Mouse (Mus musculus): ENCODE data around the gene Mroh2a.

Mroh2a gene

DNA sequence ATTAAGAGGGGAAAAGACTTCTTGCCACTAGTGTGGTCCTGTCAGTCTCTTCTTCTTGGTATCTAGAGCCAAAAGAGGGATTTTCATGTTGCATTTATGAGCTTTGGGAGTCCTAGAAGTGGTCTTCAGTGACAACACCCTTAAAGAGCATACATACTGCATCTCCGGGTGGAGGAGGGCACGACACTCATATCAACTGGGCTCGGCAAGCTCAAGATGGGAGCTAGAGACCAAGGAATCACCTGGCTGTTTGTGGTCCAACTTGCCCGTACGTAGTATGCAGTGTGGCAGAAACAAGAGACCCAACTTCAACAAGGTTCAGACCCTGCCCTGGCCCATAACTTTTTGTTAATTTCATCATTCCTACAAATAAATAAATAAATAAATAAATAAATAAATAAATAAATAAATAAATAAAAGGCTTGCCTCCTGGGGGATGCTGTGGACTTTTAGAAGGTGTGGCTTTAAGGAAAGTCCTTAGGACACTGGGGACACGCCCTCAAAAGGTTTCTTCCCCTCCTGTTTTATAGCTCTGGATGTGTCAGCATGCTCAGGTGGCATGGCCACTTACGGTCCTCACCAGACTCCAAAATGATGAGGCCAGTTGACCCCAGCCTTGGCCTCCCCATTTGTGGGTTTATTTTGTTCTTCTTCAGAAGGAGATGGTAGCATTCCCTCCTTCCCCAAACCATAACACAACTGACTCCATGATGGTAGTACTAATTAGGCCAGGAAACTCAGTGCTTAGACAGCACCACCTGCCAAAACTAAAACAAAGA lies 70.9 kb downstream of the Mroh2a start:
- no peak for DNase-seq

- DNase-seq: no peak
Measured at GRCm38 (mm10) chr1:88298686-88299528, 72.1 kb downstream of the Mroh2a start.

GRCm38 (mm10) chr1:88299529-88299945 lies 72.8 kb downstream of the Mroh2a start:
- DNase-seq: no peak

- no peak for DNase-seq
Measured at GRCm38 (mm10) chr1:88300301-88301050, 73.7 kb downstream of the Mroh2a start.

DNA sequence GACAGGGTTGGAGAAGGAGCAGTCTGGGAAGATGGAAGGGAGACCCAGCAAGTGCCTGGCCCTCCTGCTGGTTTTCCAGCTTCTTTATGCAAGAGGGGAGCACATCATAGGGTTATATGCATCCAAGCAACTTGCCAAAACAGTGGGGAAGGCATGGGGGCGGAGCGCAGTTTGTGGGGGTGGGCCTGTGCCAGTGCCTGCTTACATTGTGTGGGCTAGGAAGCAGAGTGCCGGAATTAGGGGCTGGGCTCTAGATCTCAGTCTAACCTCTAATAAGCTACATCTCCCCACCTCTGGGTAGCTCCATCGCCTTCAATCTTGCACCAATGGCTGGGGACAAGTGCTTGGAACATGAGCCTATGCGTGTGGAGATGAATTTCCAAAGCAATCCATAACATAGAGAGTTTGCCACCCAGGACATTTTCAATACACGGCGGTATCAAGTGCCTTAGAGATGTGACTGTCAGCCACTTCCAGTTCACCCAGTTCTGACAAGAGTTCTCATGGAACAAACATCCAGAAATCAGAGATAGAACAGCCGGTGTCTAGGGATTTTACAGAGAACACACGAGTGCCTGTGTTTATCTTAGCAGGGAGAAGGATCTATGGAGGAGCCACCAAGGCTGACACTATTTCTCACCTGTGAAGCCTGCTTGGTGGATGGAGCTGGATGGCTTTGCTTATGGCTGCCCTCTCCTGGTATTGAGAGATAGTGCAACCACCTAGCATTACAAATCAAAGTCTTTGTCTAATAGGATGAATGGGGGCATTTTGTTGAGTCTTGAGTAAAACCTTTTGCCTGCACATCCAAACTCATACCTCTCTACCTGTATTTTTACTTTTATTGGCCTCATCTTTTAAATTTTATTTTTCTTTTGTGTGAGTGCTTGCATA lies 74.6 kb downstream of the Mroh2a start:
- DNase-seq: no peak

- no peak for DNase-seq
Measured at GRCm38 (mm10) chr1:88302057-88302740, 75.4 kb downstream of the Mroh2a start.

- DNase-seq: no peak
Measured at GRCm38 (mm10) chr1:88303762-88304161, 77.0 kb downstream of the Mroh2a start.

DNA sequence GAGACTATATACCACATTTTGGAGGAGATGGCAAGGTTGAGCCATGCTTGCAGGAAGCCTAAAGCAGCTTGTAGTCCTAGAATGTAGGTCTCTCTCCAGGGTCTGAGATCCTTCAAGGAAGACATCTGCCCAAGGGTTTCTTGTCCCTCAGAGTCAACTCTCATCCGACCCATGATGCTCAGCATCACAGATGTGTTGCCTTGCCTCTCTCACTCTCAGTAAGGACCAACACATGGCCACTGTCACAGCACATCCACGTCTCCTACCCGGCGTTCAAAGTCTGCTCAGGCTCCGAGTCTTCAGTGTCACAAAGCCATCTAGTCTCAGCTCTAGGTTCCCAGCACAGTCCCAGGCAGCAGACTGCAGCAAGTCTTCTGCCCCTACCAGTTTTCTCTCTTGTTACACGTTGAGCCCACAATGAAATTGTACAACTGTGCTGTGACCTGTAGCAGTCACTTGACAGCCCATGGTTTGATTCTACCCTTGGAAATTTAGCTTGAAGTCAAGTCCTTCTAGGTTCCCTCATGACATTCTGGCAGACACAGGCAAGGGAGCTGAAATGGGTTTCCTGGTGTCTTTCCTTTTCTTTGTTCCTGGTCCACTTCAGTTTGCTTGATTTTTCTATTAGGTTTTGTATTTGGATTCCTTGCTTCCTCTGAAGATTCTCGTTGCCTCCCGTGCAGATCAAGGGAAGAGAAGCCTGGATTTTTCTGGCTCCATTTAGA lies 77.6 kb downstream of the Mroh2a start:
- DNase-seq: no peak

- no peak for DNase-seq
Measured at GRCm38 (mm10) chr1:88305018-88305795, 78.4 kb downstream of the Mroh2a start.

DNA sequence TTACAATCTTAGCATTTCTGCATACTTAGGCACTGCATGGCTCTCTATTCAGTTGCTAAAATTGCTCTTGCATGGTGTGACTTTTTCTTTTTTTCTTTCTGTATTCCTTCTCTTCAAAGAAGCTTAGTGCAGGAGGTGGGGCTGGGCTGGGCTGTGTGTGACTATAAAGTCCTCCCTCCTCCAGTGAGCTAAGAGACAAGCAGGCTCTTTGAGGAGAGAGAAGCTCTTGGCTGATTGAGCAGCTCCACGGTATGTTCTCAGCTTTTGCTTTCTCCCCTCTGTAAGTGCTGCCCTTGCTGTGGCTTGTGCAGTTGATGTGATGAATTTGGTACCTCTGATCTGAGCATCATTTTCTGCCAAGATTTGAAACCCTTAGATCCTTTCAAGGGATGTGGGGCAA lies 79.8 kb downstream of the Mroh2a start:
- DNase-seq: no peak

- no peak for DNase-seq
Measured at GRCm38 (mm10) chr1:88307180-88307579, 80.4 kb downstream of the Mroh2a start.

DNA sequence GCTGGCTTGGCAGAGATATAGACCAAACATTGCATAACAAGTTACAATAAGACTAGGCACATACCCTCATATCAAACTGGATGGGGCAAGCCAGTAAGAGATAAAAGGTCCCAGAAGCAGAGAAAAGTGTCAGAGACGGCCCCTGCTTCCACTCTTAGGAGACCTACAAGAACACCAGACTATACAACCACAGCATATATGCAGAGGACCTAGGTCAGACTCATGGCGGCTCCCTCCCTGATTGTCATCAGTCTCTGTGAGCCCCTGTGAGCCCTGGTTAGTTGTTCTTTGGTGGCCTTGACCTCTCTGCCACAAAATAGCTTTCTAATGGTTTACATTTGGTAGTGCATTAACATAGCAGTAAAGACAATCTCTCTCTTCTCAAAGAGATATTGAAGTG lies 82.2 kb downstream of the Mroh2a start:
- DNase-seq: no peak

GRCm38 (mm10) chr1:88309905-88310304 lies 83.1 kb downstream of the Mroh2a start:
- no peak for DNase-seq

- no peak for DNase-seq
Measured at GRCm38 (mm10) chr1:88310349-88310748, 83.6 kb downstream of the Mroh2a start.
